Mouse (Mus musculus) gastrocnemius, postnatal 10 days (tissue): ENCODE measurements around the gene Zfp764. TPM values are rescaled to one million over a fixed set of nuclear protein-coding genes. Genes with fewer than 3 reads are reported as not detected.
A peak's percentile ranks its signal among the peaks of the same experiment; 100 is the strongest.
"Not testable (repeated sequence)": the region's sequence is repeated elsewhere in the genome, so short reads cannot be mapped to it uniquely, and the experiment has no call there.

Experiments used
- DNase-seq: peaks from one replicate; pipeline ENCODE4 v3.0.0; 2021; ENCODE audit warnings: mixed read lengths
- total RNA-seq, 2 experiments: library from RNA; stranded (reverse); gene quantifications; 2 replicates each; pipeline ENCODE4 v1.2.3; 2021

Gene Zfp764
- total RNA-seq, 2 experiments from 2014 or later = 2.8 to 4.3 TPM

GRCm38 (mm10) chr7:127390306-127390705 lies 16.3 kb downstream of the Zfp764 start:
- DNase-seq = no peak

GRCm38 (mm10) chr7:127388201-127388600 lies 18.4 kb downstream of the Zfp764 start:
- not testable (repeated sequence) for DNase-seq

- peak; percentile 86 for DNase-seq
These were observed 19.8 kb downstream of the Zfp764 start, which contains the start of gene 9130019O22Rik for GRCm38 (mm10) chr7:127386641-127387392. Gene 9130019O22Rik (minus strand): TSS chr7:127387166.

GRCm38 (mm10) chr7:127385560-127385959 lies 21.1 kb downstream of the Zfp764 start:
- DNase-seq = not testable (repeated sequence)

GRCm38 (mm10) chr7:127378310-127378921 lies 28.2 kb downstream of the Zfp764 start:
- no peak for DNase-seq

GRCm38 (mm10) chr7:127375271-127376245 lies 31.1 kb downstream of the Zfp764 start, which contains the start of gene Zfp747:
Gene Zfp747 (minus strand): TSS chr7:127376050.
- DNase-seq = peak; percentile 87

GRCm38 (mm10) chr7:127371870-127372269 lies 34.8 kb downstream of the Zfp764 start:
- not testable (repeated sequence) for DNase-seq

GRCm38 (mm10) chr7:127371213-127371612 lies 35.4 kb downstream of the Zfp764 start:
- DNase-seq = no peak

- DNase-seq = no peak
These were observed 40.4 kb downstream of the Zfp764 start for GRCm38 (mm10) chr7:127366249-127366648.

GRCm38 (mm10) chr7:127364166-127364565 lies 42.5 kb downstream of the Zfp764 start:
- DNase-seq = no peak

- peak; percentile 36 for DNase-seq
These were observed 43.1 kb downstream of the Zfp764 start for GRCm38 (mm10) chr7:127363475-127363921.

GRCm38 (mm10) chr7:127362418-127362817 lies 44.2 kb downstream of the Zfp764 start:
- DNase-seq = not testable (repeated sequence)

GRCm38 (mm10) chr7:127361449-127361848 lies 45.2 kb downstream of the Zfp764 start:
- DNase-seq = no peak

GRCm38 (mm10) chr7:127360265-127360664 lies 46.4 kb downstream of the Zfp764 start:
- no peak for DNase-seq

- no peak for DNase-seq
These were observed 48.1 kb downstream of the Zfp764 start for GRCm38 (mm10) chr7:127358472-127358871.

- no peak for DNase-seq
These were observed 48.8 kb downstream of the Zfp764 start for GRCm38 (mm10) chr7:127357871-127358270.

GRCm38 (mm10) chr7:127355796-127356195 lies 50.8 kb downstream of the Zfp764 start:
- no peak for DNase-seq

Other genes with a start within 250 kb of the Zfp764 start
- 10 to 100 TPM; 36.7 to 41.1 TPM for gene Cd2bp2, start 210.8 kb downstream of the Zfp764 start, total RNA-seq
- gene Tbc1d10b, start 198.4 kb downstream of the Zfp764 start, total RNA-seq = 10 to 100 TPM; 38.6 to 45.1 TPM
- over 10,000 TPM; 46,059 to 51,168 TPM for gene Mylpf, start 197.9 kb downstream of the Zfp764 start, total RNA-seq
- 1 to 10 TPM; 5.5 to 7.3 TPM for gene Zfp553, start 173.8 kb downstream of the Zfp764 start, total RNA-seq
- 1 to 10 TPM; 6.9 to 7.5 TPM for gene Sept1, start 173.7 kb downstream of the Zfp764 start, total RNA-seq
- 10 to 100 TPM; 18.6 to 20.9 TPM for gene Zfp771, start 162.5 kb downstream of the Zfp764 start, total RNA-seq
- gene Dctpp1, start 146.1 kb downstream of the Zfp764 start, total RNA-seq = 10 to 100 TPM; 33.9 to 38.6 TPM
- 10 to 100 TPM; 19.5 to 20.5 TPM for gene Sephs2, start 132.8 kb downstream of the Zfp764 start, total RNA-seq
- 1 to 10 TPM in 1 of 2 experiments, under 1 TPM in 1; 0.75 to 1.5 TPM for gene Itgal, start 110.6 kb downstream of the Zfp764 start, total RNA-seq
- 10 to 100 TPM; 23.0 to 28.7 TPM for gene Zfp768, start 61.2 kb downstream of the Zfp764 start, total RNA-seq
- gene Zfp747, start 30.8 kb downstream of the Zfp764 start, total RNA-seq = 1 to 10 TPM; 3.6 to 5.1 TPM
- gene 9130019O22Rik, start 19.7 kb downstream of the Zfp764 start, total RNA-seq = 1 to 10 TPM; 1.7 to 2.7 TPM
- gene E430018J23Rik, start 13.2 kb downstream of the Zfp764 start, total RNA-seq = 1 to 10 TPM; 2.9 to 3.7 TPM
- 1 to 10 TPM; 3.2 to 4.5 TPM for gene Zfp688, start 15.2 kb upstream of the Zfp764 start, total RNA-seq
- gene Zfp689, start 42.3 kb upstream of the Zfp764 start, total RNA-seq = 1 to 10 TPM; 1.8 to 1.9 TPM
- 10 to 100 TPM; 16.2 to 25.3 TPM for gene Prr14, start 52.8 kb upstream of the Zfp764 start, total RNA-seq
- 10 to 100 TPM; 29.5 to 35.8 TPM for gene Fbrs, start 72.4 kb upstream of the Zfp764 start, total RNA-seq
- 10 to 100 TPM; 56.8 to 66.1 TPM for gene Srcap, start 105.2 kb upstream of the Zfp764 start, total RNA-seq
- gene Gm42715, start 112.8 kb upstream of the Zfp764 start, total RNA-seq = 10 to 100 TPM; 10.3 to 10.5 TPM
- not detected for gene Tmem265, start 154.6 kb upstream of the Zfp764 start, total RNA-seq
- 10 to 100 TPM; 13.3 to 17.6 TPM for gene Phkg2, start 166.5 kb upstream of the Zfp764 start, total RNA-seq
- 1 to 10 TPM; 1.7 to 3.2 TPM for gene Ccdc189, start 181.8 kb upstream of the Zfp764 start, total RNA-seq
- gene Rnf40, start 181.9 kb upstream of the Zfp764 start, total RNA-seq = 10 to 100 TPM; 26.9 to 37.8 TPM
- gene Zfp629, start 209.0 kb upstream of the Zfp764 start, total RNA-seq = 10 to 100 TPM in 1 of 2 experiments, 1 to 10 TPM in 1; 9.2 to 14.7 TPM